9 mouse cellular contexts compared by ENCODE assay signal in the genomic region with DNA sequence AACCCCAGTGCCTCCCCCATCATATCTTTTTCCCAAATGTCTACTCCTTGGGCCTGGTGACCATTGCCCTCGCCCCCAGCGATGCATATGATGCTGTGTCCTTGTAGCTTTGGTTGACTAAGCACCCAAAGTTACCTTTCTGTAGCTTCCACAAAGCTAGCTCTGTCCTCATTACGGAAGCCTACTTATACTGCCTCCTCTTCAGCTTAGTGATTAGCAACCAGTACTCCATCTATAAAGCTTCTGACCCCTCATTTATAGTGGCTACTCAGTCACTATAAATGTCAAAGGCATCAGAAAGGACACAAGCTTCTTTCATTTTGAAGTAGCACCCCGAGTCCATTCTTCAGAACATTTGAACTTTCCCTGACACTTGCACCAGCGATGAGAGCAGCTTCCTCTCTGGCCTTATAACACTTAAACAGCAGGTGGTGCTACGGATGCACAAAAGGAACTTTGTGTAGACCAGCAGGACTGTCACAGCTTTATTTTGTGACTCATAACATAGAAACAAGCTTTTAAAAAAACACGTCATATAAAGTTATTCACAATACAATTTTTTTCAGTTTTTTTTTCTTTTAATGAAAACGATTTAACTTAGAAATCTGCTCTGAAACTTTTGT. TPM values are rescaled to one million over a fixed set of nuclear protein-coding genes. Genes with fewer than 3 reads are reported as not detected.
A peak's percentile ranks its signal among the peaks of the same experiment; 100 is the strongest.
DNase-seq lines count a peak whose midpoint lies in the region; ATAC-seq and TF ChIP-seq lines count a peak whose summit lies in the region.
"Had no signal": no experiment of that assay in that cellular context is flagged by ENCODE, and none has a peak within 500 bp of the region (broad histone marks: within the 10 kb centered on the region; RNA-seq: fewer than 3 reads in every experiment).

No protein-coding gene starts in this region.

- 40% methylated on average over 8 of the region's 8 CpGs for WGBS in kidney, postnatal 0 days
- 54% methylated on average over 8 of the region's 8 CpGs for WGBS in lung, postnatal 0 days

- peak; percentile 67 for TF ChIP-seq CTCF in kidney, postnatal 0 days (IDR thresholded peaks at IDR 0.05; ENCODE audit: low read depth)
- TF ChIP-seq CTCF in CH12.LX (conservative IDR thresholded peaks at IDR 0.05 in 1 of 2, IDR thresholded peaks at IDR 0.05 in 1 of 2; ENCODE audit: low read depth in 2 of 2, low read length in 2 of 2), result peak in 1 of 2 experiments; percentile 71; a peak in 2 of 4 replicates
- TF ChIP-seq CTCF in lung, postnatal 0 days (IDR thresholded peaks at IDR 0.05), result peak; percentile 57

- H3K27me3 ChIP-seq in kidney, postnatal 0 days (ENCODE audit: insufficient read depth, low read length), result no peaks in the 10 kb centered on the region
- no peaks in the 10 kb centered on the region for H3K27me3 ChIP-seq in CH12.LX (replicated peaks)
- H3K27me3 ChIP-seq in lung, postnatal 0 days (replicated peaks; ENCODE audit: insufficient read depth, low read length), result no peaks in the 10 kb centered on the region

- no peaks in the 10 kb centered on the region for H3K9me3 ChIP-seq in kidney, postnatal 0 days (replicated peaks; ENCODE audit: low read length)
- no peaks in the 10 kb centered on the region for H3K9me3 ChIP-seq in CH12.LX (replicated peaks; ENCODE audit: low read length)
- H3K9me3 ChIP-seq in lung, postnatal 0 days (ENCODE audit: low read length), result no peaks in the 10 kb centered on the region

- no peak overlapping the region for H3K27ac ChIP-seq in kidney, postnatal 0 days
- no peak overlapping the region for H3K27ac ChIP-seq in CH12.LX (ENCODE audit: insufficient read depth, low read depth)
- H3K27ac ChIP-seq in lung, postnatal 0 days (ENCODE audit: low read length), result no peak overlapping the region

- no peak for TF ChIP-seq EP300 in CH12.LX (IDR thresholded peaks at IDR 0.05; ENCODE audit: low read length)
- no peak for TF ChIP-seq EP300 in lung, postnatal 0 days (IDR thresholded peaks at IDR 0.05)

- no peaks in the 10 kb centered on the region for H3K4me1 ChIP-seq in kidney, postnatal 0 days (replicated peaks; ENCODE audit: insufficient read depth, low read length)
- H3K4me1 ChIP-seq in CH12.LX (ENCODE audit: control insufficient read depth in 1 of 2, insufficient read depth in 2 of 2), result no peaks in the 10 kb centered on the region
- no peaks in the 10 kb centered on the region for H3K4me1 ChIP-seq in lung, postnatal 0 days (ENCODE audit: insufficient read depth, low read depth, low read length)

- no peak for ATAC-seq in kidney, postnatal 0 days (replicated peaks; ENCODE audit: low FRiP score, low read depth)
- ATAC-seq in lung, postnatal 0 days, result no peak

- H3K4me3 ChIP-seq in kidney, postnatal 0 days (replicated peaks; ENCODE audit: low read depth, low read length), result no peak overlapping the region
- H3K4me3 ChIP-seq in CH12.LX (replicated peaks in 1 of 3; ENCODE audit: low read depth in 2 of 3, low read length in 2 of 3, poor library complexity in 1 of 3), result no peak overlapping the region
- no peak overlapping the region for H3K4me3 ChIP-seq in lung, postnatal 0 days (ENCODE audit: low read depth, low read length)

- TF ChIP-seq RAD21 in CH12.LX (IDR thresholded peaks at IDR 0.05; ENCODE audit: low read depth, low read length), result peak; percentile 75

- dilution Hi-C loops in CH12.LX (cut with MboI; ENCODE audit: extremely low pct_ligation_motif_present, extremely low pct_unique_long_range_greater_than_20kb, low sequenced_read_pairs), result no loop called here

- H3K9ac ChIP-seq in kidney, postnatal 0 days (ENCODE audit: low read depth, low read length), result no peak overlapping the region
- H3K9ac ChIP-seq in CH12.LX (ENCODE audit: insufficient read depth, low read depth), result no peak overlapping the region
- no peak overlapping the region for H3K9ac ChIP-seq in lung, postnatal 0 days (replicated peaks; ENCODE audit: low read depth)

- H3K79me2 ChIP-seq in CH12.LX (replicated peaks; ENCODE audit: control insufficient read depth, extremely low read depth, insufficient read depth, poor library complexity, severe bottlenecking), result no peaks in the 10 kb centered on the region

- H3K36me3 ChIP-seq in kidney, postnatal 0 days (ENCODE audit: insufficient read depth, low read length), result no peaks in the 10 kb centered on the region
- H3K36me3 ChIP-seq in CH12.LX (replicated peaks in 1 of 2; ENCODE audit: control insufficient read depth in 1 of 2, insufficient read depth in 1 of 2, low read length in 1 of 2), result no peaks in the 10 kb centered on the region
- peaks cover 26% of the 10 kb centered on the region for H3K36me3 ChIP-seq in lung, postnatal 0 days (ENCODE audit: insufficient read depth, low read length)

- H3K4me2 ChIP-seq in kidney, postnatal 0 days (ENCODE audit: low read length), result no peak overlapping the region
- H3K4me2 ChIP-seq in CH12.LX (ENCODE audit: insufficient read depth, low read depth, poor library complexity, severe bottlenecking), result no peak overlapping the region; the same call in 1 of the 2 replicates
- H3K4me2 ChIP-seq in lung, postnatal 0 days (replicated peaks; ENCODE audit: low read depth, low read length), result no peak overlapping the region

- no peak for TF ChIP-seq POLR2A in CH12.LX (IDR thresholded peaks at IDR 0.05; ENCODE audit: low read depth, low read length)

- DNase-seq in kidney, postnatal 0 days (ENCODE audit: low spot score), result peak; percentile 55
- no peak for DNase-seq in kidney, adult 11 months
- DNase-seq in CH12.LX (ENCODE audit: extremely low read depth) (peak; percentile 35), MN1 (ENCODE audit: low spot score) (peak; percentile 31)
- peak; percentile 8 for DNase-seq in lung, postnatal 0 days (ENCODE audit: low spot score)
- no peak for DNase-seq in cerebellum, adult 11 months
- DNase-seq in spleen, postnatal 36 days (ENCODE audit: low spot score in 2 of 2), result no peak
- DNase-seq: adrenal gland, postnatal 14 days had no signal

- in situ Hi-C loops in CH12.LX (cut with MboI; ENCODE audit: low pct_ligation_motif_present, low pct_unique_long_range_greater_than_20kb, low sequenced_read_pairs), result no loop called here

TF ChIP-seq in CH12.LX, 34 proteins besides CTCF, POLR2A, EP300 and RAD21:
- TF ChIP-seq SMC3 (IDR thresholded peaks at IDR 0.05; ENCODE audit: low read depth, low read length) (peak; percentile 58), KAT2A (IDR thresholded peaks at IDR 0.05; ENCODE audit: insufficient replicate concordance, low read length) (no peak)

RNA-seq across cellular contexts. Expression of a gene that starts 18.8 kb away (rescaled TPM):
- 88.5 and 95.4 TPM in 2 replicates for polyA plus RNA-seq in kidney, postnatal 0 days (2015; fragmentation: Nextera tagmentation; extraction: Ambion mirVana)
- total RNA-seq in CH12.LX (2012; rRNA removed), result 29.7 and 33.7 TPM in 2 replicates
- total RNA-seq in CH12.LX (2014; rRNA removed), result 89.1 and 97.4 TPM in 2 replicates
- polyA plus RNA-seq in CH12.LX (2012; ENCODE audit: insufficient read length, low read depth), result 70.9 and 82.4 TPM in 2 replicates
- polyA plus RNA-seq in lung, postnatal 0 days (2015; fragmentation: Nextera tagmentation; extraction: Ambion mirVana), result 77.4 and 79.4 TPM in 2 replicates

RNA-seq across cellular contexts. Expression of a gene that starts 41.4 kb away (rescaled TPM):
- 0.11 TPM in 1 of 2 replicates, not detected in the other for polyA plus RNA-seq in kidney, postnatal 0 days (2015; fragmentation: Nextera tagmentation; extraction: Ambion mirVana)
- not detected in 2 replicates for total RNA-seq in CH12.LX (2012; rRNA removed)
- total RNA-seq in CH12.LX (2014; rRNA removed), result not detected in 2 replicates
- not detected in 2 replicates for polyA plus RNA-seq in CH12.LX (2012; ENCODE audit: insufficient read length, low read depth)
- not detected in 2 replicates for polyA plus RNA-seq in lung, postnatal 0 days (2015; fragmentation: Nextera tagmentation; extraction: Ambion mirVana)
- total RNA-seq: adrenal gland, postnatal 14 days; layer of hippocampus, postnatal 14 days had no signal

Comparison
In these comparisons a context has a peak if more than half of its experiments do, and no peak if none do; other contexts are left out.
1. DNase-seq: peak in kidney, postnatal 0 days (single experiment), CH12.LX (single experiment), MN1 (single experiment) and lung, postnatal 0 days (single experiment); none in kidney, adult 11 months (single experiment), cerebellum, adult 11 months (single experiment) and spleen, postnatal 36 days (0 of 2).